Mouse (Mus musculus) heart, embryonic 13.5 days (tissue): ENCODE results near the gene Hagh. TPM values are rescaled to one million over a fixed set of nuclear protein-coding genes. Genes with fewer than 3 reads are reported as not detected.

Experiments
- ATAC-seq: fragments of 200-750 bp; cut with Nextera tagmentation; 2 replicates; pipeline ENCODE4 v1.8.0; 2017; ENCODE audit warnings: moderate TSS enrichment; ENCODE audit not compliant: insufficient number of reproducible peaks, low FRiP score, low TSS enrichment; ENCODE audit errors: extremely low read depth
- H3K27ac ChIP-seq: fragments of 300-500 bp; sonication (generic); replicated peaks from 2 replicates; pipeline ENCODE4 v1.5.1; 2015; ENCODE audit warnings: moderate library complexity, mild to moderate bottlenecking, inconsistent platforms
- H3K27me3 ChIP-seq: fragments of 300-500 bp; sonication (generic); replicated peaks from 2 replicates; pipeline ENCODE4 v1.6.1; 2015; ENCODE audit warnings: mild to moderate bottlenecking, inconsistent platforms
- H3K36me3 ChIP-seq: fragments of 300-500 bp; sonication (generic); 2 replicates; pipeline ENCODE4 v1.6.1; 2015; ENCODE audit warnings: mild to moderate bottlenecking, inconsistent platforms
- H3K4me1 ChIP-seq: fragments of 300-500 bp; sonication (generic); 2 replicates; pipeline ENCODE4 v1.6.1; 2015; ENCODE audit warnings: inconsistent platforms
- H3K4me2 ChIP-seq: fragments of 300-500 bp; sonication (generic); 2 replicates; pipeline ENCODE4 v1.6.1; 2015; ENCODE audit warnings: inconsistent platforms, mild to moderate bottlenecking, moderate library complexity
- H3K4me3 ChIP-seq: fragments of 300-500 bp; sonication (generic); 2 replicates; pipeline ENCODE4 v1.5.1; 2015; ENCODE audit warnings: moderate library complexity, mild to moderate bottlenecking, inconsistent platforms
- H3K9ac ChIP-seq: fragments of 300-500 bp; sonication (generic); 2 replicates; pipeline ENCODE4 v1.6.1; 2015; ENCODE audit warnings: inconsistent platforms, mild to moderate bottlenecking, moderate library complexity
- H3K9me3 ChIP-seq: fragments of 300-500 bp; sonication (generic); 2 replicates; pipeline ENCODE4 v1.6.1; 2016; ENCODE audit warnings: inconsistent platforms
- WGBS: fragments of 180-500 bp; shearing (Covaris S2); methylation state at CpG from one replicate; pipeline ENCODE4 v1.1.7; 2015; ENCODE audit warnings: mixed read lengths; 5-methylcytosine and 5-hydroxymethylcytosine counted together
- polyA plus RNA-seq: library from polyadenylated mRNA; unstranded; fragments of >200 nt; fragmentation: Nextera tagmentation; extraction: Ambion mirVana; gene quantifications from 2 replicates; pipeline ENCODE4 v1.2.1, GENCODE M21; 2015

The Hagh gene
- polyA plus RNA-seq, 1 experiment from 2014 or later: 47.3 TPM

GRCm38 (mm10) chr17:24873695-24874404, 33.9 kb downstream of the Hagh start:
- no peak overlapping the region for H3K4me2 ChIP-seq
- no peaks in the 10 kb centered on the region for H3K36me3 ChIP-seq
- no peak overlapping the region for H3K4me3 ChIP-seq
- ATAC-seq: no peak
- WGBS: 27% methylated on average over 4 of the region's 4 CpGs
- no peaks in the 10 kb centered on the region for H3K9me3 ChIP-seq
- H3K27me3 ChIP-seq: no peaks in the 10 kb centered on the region
- H3K9ac ChIP-seq: no peak overlapping the region
- no peaks in the 10 kb centered on the region for H3K4me1 ChIP-seq
- no peak overlapping the region for H3K27ac ChIP-seq

GRCm38 (mm10) chr17:24874405-24874745, 34.4 kb downstream of the Hagh start:
- WGBS: 48% methylated on average over 1 of the region's 1 CpGs
- no peak for ATAC-seq
- no peak overlapping the region for H3K4me2 ChIP-seq

GRCm38 (mm10) chr17:24874989-24875388, 35.0 kb downstream of the Hagh start:
- H3K4me1 ChIP-seq: no peaks in the 10 kb centered on the region
- ATAC-seq: no peak
- H3K27me3 ChIP-seq: no peaks in the 10 kb centered on the region
- no peak overlapping the region for H3K4me2 ChIP-seq
- WGBS: 59% methylated on average over 8 of the region's 8 CpGs
- no peak overlapping the region for H3K9ac ChIP-seq
- H3K27ac ChIP-seq: no peak overlapping the region
- H3K4me3 ChIP-seq: no peak overlapping the region
- H3K36me3 ChIP-seq: no peaks in the 10 kb centered on the region
- H3K9me3 ChIP-seq: no peaks in the 10 kb centered on the region

More at GRCm38 (mm10) chr17:24874405-24874745, 34.4 kb downstream of the Hagh start:
- no peak overlapping the region for H3K27ac ChIP-seq
- no peak overlapping the region for H3K4me3 ChIP-seq
- H3K9me3 ChIP-seq: no peaks in the 10 kb centered on the region
- H3K9ac ChIP-seq: no peak overlapping the region
- no peaks in the 10 kb centered on the region for H3K27me3 ChIP-seq
- H3K36me3 ChIP-seq: no peaks in the 10 kb centered on the region
- H3K4me1 ChIP-seq: no peaks in the 10 kb centered on the region

- no peaks in the 10 kb centered on the region for H3K27me3 ChIP-seq
- ATAC-seq: no peak
- H3K9me3 ChIP-seq: no peaks in the 10 kb centered on the region
- no peak overlapping the region for H3K27ac ChIP-seq
- H3K4me1 ChIP-seq: 0 out of 2 replicates have a peak, but pooled peaks cover 4% of the 10 kb centered on the region
- H3K9ac ChIP-seq: no peak overlapping the region
- no peak overlapping the region for H3K4me2 ChIP-seq
- no peak overlapping the region for H3K4me3 ChIP-seq
- peaks cover 4% of the 10 kb centered on the region for H3K36me3 ChIP-seq
- WGBS: 57% methylated on average over 10 of the region's 10 CpGs
Observed at GRCm38 (mm10) chr17:24877336-24878116, 37.6 kb downstream of the Hagh start.

- ATAC-seq: no peak
- H3K36me3 ChIP-seq: peaks cover 9% of the 10 kb centered on the region
- no peak overlapping the region for H3K4me3 ChIP-seq
- H3K4me1 ChIP-seq: 0 out of 2 replicates have a peak, but pooled peaks cover 4% of the 10 kb centered on the region
- no peak overlapping the region for H3K9ac ChIP-seq
- no peaks in the 10 kb centered on the region for H3K9me3 ChIP-seq
- H3K27me3 ChIP-seq: no peaks in the 10 kb centered on the region
- no peak overlapping the region for H3K27ac ChIP-seq
- H3K4me2 ChIP-seq: no peak overlapping the region
- 42% methylated on average over 5 of the region's 5 CpGs for WGBS
Observed at GRCm38 (mm10) chr17:24878117-24878397, 38.1 kb downstream of the Hagh start.

GRCm38 (mm10) chr17:24878531-24878930, 38.6 kb downstream of the Hagh start:
- H3K27ac ChIP-seq: no peak overlapping the region
- H3K36me3 ChIP-seq: peaks cover 14% of the 10 kb centered on the region
- 70% methylated on average over 8 of the region's 8 CpGs for WGBS
- H3K27me3 ChIP-seq: no peaks in the 10 kb centered on the region
- no peak for ATAC-seq
- no peak overlapping the region for H3K4me3 ChIP-seq
- H3K4me2 ChIP-seq: no peak overlapping the region
- H3K9me3 ChIP-seq: no peaks in the 10 kb centered on the region
- H3K9ac ChIP-seq: no peak overlapping the region
- 0 out of 2 replicates have a peak, but pooled peaks cover 4% of the 10 kb centered on the region for H3K4me1 ChIP-seq

- no peak overlapping the region for H3K4me2 ChIP-seq
- H3K9ac ChIP-seq: no peak overlapping the region
- WGBS: 46% methylated on average over 7 of the region's 7 CpGs
Observed at GRCm38 (mm10) chr17:24881738-24882440, 41.9 kb downstream of the Hagh start.

GRCm38 (mm10) chr17:24884391-24884790, 44.4 kb downstream of the Hagh start:
- H3K27me3 ChIP-seq: no peaks in the 10 kb centered on the region
- no peak overlapping the region for H3K4me2 ChIP-seq
- H3K36me3 ChIP-seq: peaks cover 37% of the 10 kb centered on the region
- no peaks in the 10 kb centered on the region for H3K9me3 ChIP-seq
- no peak overlapping the region for H3K4me3 ChIP-seq
- no peak overlapping the region for H3K27ac ChIP-seq
- H3K9ac ChIP-seq: no peak overlapping the region
- WGBS: 70% methylated on average over 6 of the region's 6 CpGs
- H3K4me1 ChIP-seq: peaks cover 30% of the 10 kb centered on the region
- ATAC-seq: no peak

More at GRCm38 (mm10) chr17:24881738-24882440, 41.9 kb downstream of the Hagh start:
- Histone ChIP-seq H3K9me3 (no peaks in the 10 kb centered on the region), H3K36me3 (peaks cover 28% of the 10 kb centered on the region), H3K27me3 (no peaks in the 10 kb centered on the region), H3K27ac (no peak overlapping the region), H3K4me1 (peaks cover 14% of the 10 kb centered on the region), H3K4me3 (no peak overlapping the region)
- no peak for ATAC-seq

- Histone ChIP-seq H3K4me1 (peaks cover 30% of the 10 kb centered on the region), H3K27me3 (no peaks in the 10 kb centered on the region), H3K4me3 (peak overlapping the region; percentile 76), H3K9me3 (no peaks in the 10 kb centered on the region), H3K9ac (peak overlapping the region; percentile 81), H3K27ac (no peak overlapping the region), H3K4me2 (peak overlapping the region; percentile 98), H3K36me3 (peaks cover 48% of the 10 kb centered on the region)
- no peak for ATAC-seq
- 23% methylated on average over 22 of the region's 22 CpGs for WGBS
Observed at GRCm38 (mm10) chr17:24885356-24886133, 45.6 kb downstream of the Hagh start.

GRCm38 (mm10) chr17:24886134-24886931, 46.4 kb downstream of the Hagh start, which contains the start of the genes Nubp2 and Spsb3:
Nubp2 (minus strand) TSS chr17:24886349.
Spsb3 (plus strand) TSS chr17:24886643.
- H3K9me3 ChIP-seq: no peaks in the 10 kb centered on the region
- peak within 1 kb of the TSS; percentile 89 for H3K9ac ChIP-seq
- H3K27me3 ChIP-seq: no peaks in the 10 kb centered on the region
- H3K4me1 ChIP-seq: peaks cover 30% of the 10 kb centered on the region
- peaks cover 56% of the 10 kb centered on the region for H3K36me3 ChIP-seq
- under 1% methylated on average over 69 of the region's 69 CpGs for WGBS
- peak within 1 kb of the TSS; percentile 77 for H3K27ac ChIP-seq
- ATAC-seq: peak; percentile 94
- peak within 1 kb of the TSS; percentile 76 for H3K4me3 ChIP-seq
- peak within 1 kb of the TSS; percentile 98 for H3K4me2 ChIP-seq
